Mouse (Mus musculus) B cell, adult 2 months (primary cell): ENCODE measurements around the gene Ttc28.
A peak's percentile ranks its signal among the peaks of the same experiment; 100 is the strongest.

Experiments used
- DNase-seq, 2 experiments: peaks; one replicate each; pipeline ENCODE4 v3.0.0; 2022

Gene Ttc28

GRCm38 (mm10) chr5:111104801-111105200 is 225.2 kb downstream of the Ttc28 start:
- DNase-seq = no peak

- no peak for DNase-seq
Measured at GRCm38 (mm10) chr5:111111378-111111777, 231.8 kb downstream of the Ttc28 start.

DNA sequence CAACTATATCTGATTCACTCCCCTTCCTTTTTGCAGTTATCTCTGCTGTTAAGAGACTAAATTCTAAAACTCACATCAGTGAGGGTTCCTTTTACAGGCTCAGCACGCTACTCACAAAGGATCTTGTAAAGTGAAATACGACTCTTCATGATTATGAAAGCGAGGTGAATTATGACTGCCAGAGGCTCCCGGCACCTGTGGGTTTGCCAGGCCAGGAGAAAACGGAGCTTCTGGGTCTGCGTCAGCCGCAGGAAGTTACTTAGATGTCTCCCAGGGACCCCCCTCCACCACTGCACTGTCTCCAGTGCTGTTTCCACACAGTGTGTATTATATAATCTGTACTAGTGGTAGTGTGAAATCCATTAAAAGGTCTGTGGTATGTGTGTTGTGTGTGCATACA is 233.6 kb downstream of the Ttc28 start:
- no peak for DNase-seq

DNA sequence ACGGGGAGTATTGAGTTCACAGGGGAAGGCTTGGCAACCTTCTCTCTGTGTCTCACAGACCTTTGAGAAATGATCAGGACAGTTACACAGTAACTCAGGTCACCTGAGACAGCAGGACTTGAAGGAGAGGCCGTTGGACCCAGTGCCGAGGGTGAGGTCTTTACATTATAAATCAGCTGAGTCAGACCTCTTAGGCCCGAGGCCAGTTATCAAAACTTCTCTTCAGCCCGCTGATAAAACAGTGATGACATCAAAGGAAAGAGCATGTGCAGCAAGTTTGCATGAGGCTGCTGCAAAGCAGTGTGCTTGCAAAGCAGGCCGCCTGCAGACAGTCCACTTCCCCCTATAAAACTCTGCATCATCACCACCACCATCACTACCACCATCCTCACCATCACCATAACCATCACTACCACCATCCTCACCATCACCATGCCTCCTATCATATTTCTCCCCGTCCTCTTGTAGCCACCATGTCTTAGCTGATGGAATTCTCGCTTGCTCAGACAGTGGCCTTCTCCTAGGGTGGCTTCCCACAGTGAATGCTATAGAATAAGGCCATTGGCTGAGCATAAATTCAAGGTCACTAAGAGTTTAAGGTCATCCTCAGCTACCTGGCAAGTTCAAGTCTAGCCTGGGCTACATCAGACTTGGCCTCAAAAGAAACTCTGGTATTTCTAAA is 234.2 kb downstream of the Ttc28 start:
- DNase-seq = no peak

DNA sequence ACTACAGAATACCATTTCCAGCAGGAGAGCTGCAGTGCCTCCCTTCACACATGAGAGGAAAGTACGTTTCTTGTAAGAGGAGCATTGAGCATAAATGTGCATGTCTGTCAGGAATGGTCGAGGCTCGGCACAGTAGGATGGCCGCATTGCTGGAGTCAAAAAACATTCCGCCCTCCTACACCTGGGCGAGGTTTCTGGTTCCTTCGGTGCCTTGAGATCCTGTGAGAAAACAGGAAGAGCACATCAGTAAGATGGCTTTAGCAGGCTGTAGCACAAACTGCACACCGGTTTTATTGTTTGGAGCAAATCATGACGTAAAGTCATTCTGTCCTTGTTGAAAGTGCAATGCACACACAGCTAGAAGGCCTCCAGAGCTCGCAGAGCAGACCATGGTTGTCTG is 235.0 kb downstream of the Ttc28 start:
- DNase-seq = no peak

GRCm38 (mm10) chr5:111115519-111116350 is 236.1 kb downstream of the Ttc28 start:
- peak; percentile 82 to 83 for DNase-seq

DNA sequence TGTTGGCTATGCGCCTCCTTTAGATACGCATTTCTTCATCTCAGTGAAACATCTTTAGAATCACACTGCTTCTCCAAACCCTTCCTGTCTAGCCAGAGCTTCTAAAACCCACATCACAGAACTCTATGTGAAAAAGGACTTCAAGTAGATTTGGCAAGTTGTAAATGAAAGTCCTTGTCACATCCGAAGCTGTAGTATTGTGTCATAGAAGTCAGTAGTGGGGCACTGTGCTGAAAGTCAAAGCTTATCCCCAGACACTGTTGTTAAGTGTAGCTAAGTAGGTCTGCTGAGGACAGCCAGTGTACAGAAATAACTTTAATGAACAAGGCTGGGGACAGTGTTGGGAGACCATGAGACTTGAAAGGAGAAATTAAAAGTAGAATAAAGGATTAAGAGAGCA is 240.2 kb downstream of the Ttc28 start:
- DNase-seq = no peak

- DNase-seq = no peak
Measured at GRCm38 (mm10) chr5:111120298-111120697, 240.7 kb downstream of the Ttc28 start.

DNA sequence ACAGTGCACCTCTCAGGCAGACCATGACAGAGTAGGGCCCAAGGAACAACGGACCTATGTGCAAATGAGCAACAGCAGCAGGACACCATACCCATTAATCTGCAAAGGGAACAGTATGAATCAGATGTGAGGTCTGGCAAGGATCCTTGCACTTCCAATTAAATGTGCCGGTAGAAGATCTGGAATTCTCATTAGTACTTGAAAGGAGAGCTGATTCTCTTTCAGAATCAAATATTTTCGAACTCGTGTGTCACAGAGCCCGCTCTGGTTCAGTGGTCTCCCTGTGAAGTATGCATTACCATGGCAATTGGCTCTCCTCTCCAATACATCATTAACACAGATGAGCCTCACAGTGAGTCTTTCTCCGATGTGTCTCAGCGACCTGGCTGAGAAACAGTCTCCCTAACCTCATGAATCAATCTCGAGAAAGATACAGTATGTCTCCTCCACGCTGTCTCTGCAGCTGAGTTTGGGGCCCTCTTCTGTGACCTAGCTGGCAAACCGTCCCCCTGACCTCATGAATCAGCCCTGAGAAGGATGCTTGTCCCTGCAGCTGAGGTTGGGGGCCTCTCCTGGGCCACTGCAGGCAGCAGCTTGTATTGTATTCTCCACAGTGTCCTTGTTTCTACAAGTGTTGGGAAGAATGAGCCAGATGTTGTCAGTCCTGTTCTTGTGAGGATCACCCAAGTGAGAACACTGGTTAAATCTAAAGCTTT is 241.3 kb downstream of the Ttc28 start:
- no peak for DNase-seq

- no peak for DNase-seq
Measured at GRCm38 (mm10) chr5:111122332-111123049, 242.9 kb downstream of the Ttc28 start.

GRCm38 (mm10) chr5:111123050-111123746 is 243.6 kb downstream of the Ttc28 start:
- no peak for DNase-seq

DNA sequence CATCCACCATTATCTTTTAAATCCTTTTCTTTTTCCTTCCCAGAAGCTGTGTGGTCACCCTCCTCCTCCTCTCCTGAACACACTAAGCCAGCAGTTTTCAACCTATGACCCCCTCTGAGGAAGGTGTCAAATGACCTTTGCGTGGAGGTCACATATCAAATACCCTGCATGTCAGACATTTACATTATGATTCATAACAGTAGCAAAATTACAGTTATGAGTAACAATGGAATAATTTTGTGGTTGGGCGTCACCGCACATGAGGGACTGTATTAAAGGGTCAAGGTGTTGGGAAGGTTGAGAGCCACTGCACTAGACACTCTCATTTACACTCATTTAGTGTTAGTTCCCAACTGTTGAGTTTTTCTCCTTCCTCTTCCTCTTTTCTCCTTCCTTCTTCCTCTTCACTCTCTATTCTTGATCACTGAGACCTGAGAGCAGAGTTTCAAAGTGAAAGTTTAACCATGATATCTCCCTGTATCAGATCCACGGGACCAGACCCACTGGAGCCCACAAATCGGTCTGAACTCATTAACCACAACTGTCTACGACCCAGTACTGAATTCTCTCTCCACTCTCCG is 245.1 kb downstream of the Ttc28 start:
- DNase-seq = no peak

- DNase-seq = no peak
Measured at GRCm38 (mm10) chr5:111125746-111126145, 246.1 kb downstream of the Ttc28 start.

DNA sequence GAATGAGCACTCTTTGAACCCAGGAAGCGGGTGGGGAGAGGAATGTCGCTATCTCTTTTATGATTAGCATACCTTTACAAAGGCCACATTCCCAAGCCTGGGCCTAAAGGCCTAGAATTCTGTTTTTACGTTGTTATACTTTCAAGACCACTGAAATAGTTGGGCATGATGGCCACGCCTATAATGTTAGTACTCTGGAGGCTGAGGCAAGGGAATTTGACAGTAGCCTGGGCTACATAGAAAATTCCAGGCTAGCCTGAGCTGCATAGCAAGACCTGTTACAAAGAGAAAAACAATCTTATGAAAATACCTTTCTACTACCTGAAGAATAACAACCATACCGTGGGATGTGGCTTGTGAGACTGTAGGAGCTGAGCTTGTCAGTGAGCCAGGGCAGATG is 248.2 kb downstream of the Ttc28 start:
- no peak for DNase-seq

DNA sequence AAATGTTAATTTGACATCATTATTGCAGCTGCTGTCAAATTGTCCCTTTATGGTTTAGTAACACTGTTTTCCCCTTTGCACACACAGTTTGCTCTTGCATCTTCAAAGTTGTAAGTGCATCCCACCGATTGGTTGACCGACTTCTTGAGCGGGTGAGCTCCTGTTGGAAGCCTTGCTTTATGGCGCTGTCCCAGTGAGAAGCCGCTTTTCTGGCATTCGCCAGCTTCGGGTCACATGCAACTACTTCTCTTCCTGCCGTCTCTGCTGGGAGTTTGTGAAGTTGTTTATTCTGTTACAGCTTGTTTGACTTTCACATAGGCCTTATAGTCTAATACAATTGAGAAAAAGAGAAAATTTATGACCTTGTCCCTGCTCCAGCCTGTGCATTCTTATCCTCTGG is 250.5 kb downstream of the Ttc28 start:
- no peak for DNase-seq

DNA sequence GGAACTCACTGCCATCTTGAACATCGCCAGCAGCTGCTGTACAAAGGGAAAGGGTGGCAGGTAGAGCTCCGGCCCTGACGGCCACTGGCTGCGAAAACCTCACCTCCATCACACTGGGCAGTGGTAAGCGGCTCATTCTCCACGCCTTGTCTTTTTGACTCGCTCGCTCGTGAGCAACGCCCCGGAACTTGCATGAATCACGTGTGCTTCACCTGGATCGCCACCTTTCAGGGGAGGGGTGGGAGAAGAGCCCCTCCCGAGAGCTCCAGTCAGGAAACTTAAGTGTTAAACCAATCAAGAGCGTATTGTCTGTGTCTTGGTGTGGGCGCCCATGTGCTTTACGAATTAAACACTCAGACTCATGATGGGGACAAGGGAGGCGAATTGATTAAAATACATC is 252.0 kb downstream of the Ttc28 start:
- no peak for DNase-seq

- no peak for DNase-seq
Measured at GRCm38 (mm10) chr5:111133150-111133549, 253.5 kb downstream of the Ttc28 start.

- no peak for DNase-seq
Measured at GRCm38 (mm10) chr5:111133754-111134153, 254.2 kb downstream of the Ttc28 start.

- DNase-seq = no peak
Measured at GRCm38 (mm10) chr5:111137283-111137682, 257.7 kb downstream of the Ttc28 start.

DNA sequence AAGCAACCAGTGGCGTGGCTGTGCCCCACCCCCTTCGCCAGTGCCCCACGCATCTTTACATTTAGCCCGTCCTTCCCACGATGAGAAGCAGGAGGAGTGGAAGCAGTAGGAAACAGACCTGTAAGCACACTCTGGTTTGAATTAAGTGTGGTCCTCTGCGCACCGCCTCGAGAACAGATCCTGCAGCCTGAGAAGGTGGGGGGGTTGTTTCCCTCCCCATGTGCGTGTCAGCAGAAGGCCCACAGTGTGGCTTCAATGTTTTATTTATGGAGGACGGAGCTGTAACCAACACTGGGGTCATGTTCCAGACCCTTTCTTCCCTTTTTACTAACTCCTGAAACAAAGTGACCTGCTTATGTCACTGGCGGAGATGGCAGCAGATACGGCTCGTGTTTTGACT is 258.1 kb downstream of the Ttc28 start:
- no peak for DNase-seq

GRCm38 (mm10) chr5:111138239-111138833 is 258.7 kb downstream of the Ttc28 start:
- DNase-seq = no peak
